Mouse (Mus musculus): ENCODE results near the gene Scd1. TPM values are rescaled to one million over a fixed set of nuclear protein-coding genes. Genes with fewer than 3 reads are reported as not detected.

Gene Scd1
- total and polyA plus RNA-seq, 3 experiments: 100 to 183 TPM; not detected in 1

GRCm38 (mm10) chr19:44447927-44448326 is 40.2 kb upstream of the Scd1 start:
- H3K36me3 ChIP-seq (ENCODE audit: control insufficient read depth in 1 of 2, insufficient read depth in 2 of 2, low read length in 2 of 2): no peaks in the 10 kb centered on the region
- no peak for TF ChIP-seq ZMIZ1 (IDR thresholded peaks at IDR 0.05; ENCODE audit: low read depth, low read length)
- TF ChIP-seq RCOR1 (IDR thresholded peaks at IDR 0.05; ENCODE audit: low read depth, low read length): no peak
- no peak for TF ChIP-seq TAL1 (IDR thresholded peaks at IDR 0.05; ENCODE audit: low read length)
- no peak for TF ChIP-seq KAT2A (conservative IDR thresholded peaks at IDR 0.05; ENCODE audit: low read depth, low read length)
- no peak overlapping the region for H3K9ac ChIP-seq (ENCODE audit: control insufficient read depth, low read depth, low read length, poor library complexity, severe bottlenecking)
- H3K4me3 ChIP-seq (ENCODE audit: control insufficient read depth in 1 of 2, insufficient read depth in 1 of 2, low read depth in 2 of 2, low read length in 2 of 2): no peak overlapping the region
- H3K27me3 ChIP-seq (ENCODE audit: control insufficient read depth in 1 of 2, insufficient read depth in 2 of 2, low read length in 2 of 2): peaks cover 24 to 29% of the 10 kb centered on the region in 2 experiments
- H3K4me1 ChIP-seq (ENCODE audit: control insufficient read depth in 1 of 2, insufficient read depth in 2 of 2, low read length in 2 of 2): no peaks in the 10 kb centered on the region
- H3K9me3 ChIP-seq (replicated peaks; ENCODE audit: insufficient read depth, low read length): no peaks in the 10 kb centered on the region
- no peak for DNase-seq (ENCODE audit: low read depth, low spot score)
- no peaks in the 10 kb centered on the region for H3K79me2 ChIP-seq (ENCODE audit: control insufficient read depth, insufficient read depth, low read length, poor library complexity)
- no peak overlapping the region for H3K27ac ChIP-seq (ENCODE audit: control insufficient read depth, low read depth, low read length)

GRCm38 (mm10) chr19:44445755-44446154 is 38.1 kb upstream of the Scd1 start:
- Histone ChIP-seq H3K9me3 (replicated peaks; ENCODE audit: insufficient read depth, low read length) (no peaks in the 10 kb centered on the region), H3K79me2 (ENCODE audit: control insufficient read depth, insufficient read depth, low read length, poor library complexity) (no peaks in the 10 kb centered on the region), H3K36me3 (ENCODE audit: control insufficient read depth in 1 of 2, insufficient read depth in 2 of 2, low read length in 2 of 2) (no peaks in the 10 kb centered on the region), H3K4me3 (ENCODE audit: control insufficient read depth in 1 of 2, insufficient read depth in 1 of 2, low read depth in 2 of 2, low read length in 2 of 2) (no peak overlapping the region), H3K27me3 (ENCODE audit: control insufficient read depth in 1 of 2, insufficient read depth in 2 of 2, low read length in 2 of 2) (peaks cover 25% of the 10 kb centered on the region in 2 experiments), H3K27ac (ENCODE audit: control insufficient read depth, low read depth, low read length) (no peak overlapping the region), H3K4me1 (ENCODE audit: control insufficient read depth in 1 of 2, insufficient read depth in 2 of 2, low read length in 2 of 2) (no peaks in the 10 kb centered on the region), H3K9ac (ENCODE audit: control insufficient read depth, low read depth, low read length, poor library complexity, severe bottlenecking) (no peak overlapping the region)
- no peak for DNase-seq (ENCODE audit: low read depth, low spot score)
- TF ChIP-seq MYB (IDR thresholded peaks at IDR 0.05; ENCODE audit: low read depth, low read length) (no peak), POLR2AphosphoS5 (IDR thresholded peaks at IDR 0.05; ENCODE audit: borderline replicate concordance, low read depth, low read length) (no peak), CHD2 (IDR thresholded peaks at IDR 0.05; ENCODE audit: low read length) (no peak), TAL1 (IDR thresholded peaks at IDR 0.05; ENCODE audit: low read length) (no peak), ETS1 (IDR thresholded peaks at IDR 0.05; ENCODE audit: low read depth, low read length) (no peak), GABPA (IDR thresholded peaks at IDR 0.05; ENCODE audit: low read depth, low read length) (no peak), CHD1 (IDR thresholded peaks at IDR 0.05; ENCODE audit: low read depth, low read length) (no peak), GATA1 (IDR thresholded peaks at IDR 0.05; ENCODE audit: low read depth, low read length) (no peak), JUND (IDR thresholded peaks at IDR 0.05; ENCODE audit: low read depth, low read length) (no peak), SMC3 (IDR thresholded peaks at IDR 0.05; ENCODE audit: low read depth, low read length) (no peak), RCOR1 (IDR thresholded peaks at IDR 0.05; ENCODE audit: low read depth, low read length) (no peak), MXI1 (IDR thresholded peaks at IDR 0.05; ENCODE audit: low read depth, low read length) (no peak), RAD21 (IDR thresholded peaks at IDR 0.05; ENCODE audit: low read depth, low read length) (no peak), ZNF384 (IDR thresholded peaks at IDR 0.05; ENCODE audit: low read depth, low read length) (no peak), USF1 (IDR thresholded peaks at IDR 0.05; ENCODE audit: low read depth, low read length) (no peak), MAX (IDR thresholded peaks at IDR 0.05; ENCODE audit: low read length) (no peak), UBTF (IDR thresholded peaks at IDR 0.05; ENCODE audit: borderline replicate concordance, insufficient read depth, low read depth, low read length) (no peak), USF2 (IDR thresholded peaks at IDR 0.05; ENCODE audit: borderline replicate concordance in 1 of 2, insufficient read depth in 1 of 2, low read depth in 1 of 2, low read length in 2 of 2) (no peak), MYC (IDR thresholded peaks at IDR 0.05; ENCODE audit: low read depth, low read length) (no peak), TBP (IDR thresholded peaks at IDR 0.05; ENCODE audit: low read depth, low read length) (no peak)
